Mouse (Mus musculus): ENCODE measurements around the gene Gorasp1.
A peak's percentile ranks its signal among the peaks of the same experiment; 100 is the strongest.

Gorasp1 gene

GRCm38 (mm10) chr9:119937005-119937773, at the start of gene Gorasp1, which contains the start of gene Ttc21a:
Gorasp1 (minus strand) TSS chr9:119937565.
Ttc21a (plus strand) TSS chr9:119937606.
- DNase-seq (ENCODE audit: low spot score), result peak; percentile 85

DNA sequence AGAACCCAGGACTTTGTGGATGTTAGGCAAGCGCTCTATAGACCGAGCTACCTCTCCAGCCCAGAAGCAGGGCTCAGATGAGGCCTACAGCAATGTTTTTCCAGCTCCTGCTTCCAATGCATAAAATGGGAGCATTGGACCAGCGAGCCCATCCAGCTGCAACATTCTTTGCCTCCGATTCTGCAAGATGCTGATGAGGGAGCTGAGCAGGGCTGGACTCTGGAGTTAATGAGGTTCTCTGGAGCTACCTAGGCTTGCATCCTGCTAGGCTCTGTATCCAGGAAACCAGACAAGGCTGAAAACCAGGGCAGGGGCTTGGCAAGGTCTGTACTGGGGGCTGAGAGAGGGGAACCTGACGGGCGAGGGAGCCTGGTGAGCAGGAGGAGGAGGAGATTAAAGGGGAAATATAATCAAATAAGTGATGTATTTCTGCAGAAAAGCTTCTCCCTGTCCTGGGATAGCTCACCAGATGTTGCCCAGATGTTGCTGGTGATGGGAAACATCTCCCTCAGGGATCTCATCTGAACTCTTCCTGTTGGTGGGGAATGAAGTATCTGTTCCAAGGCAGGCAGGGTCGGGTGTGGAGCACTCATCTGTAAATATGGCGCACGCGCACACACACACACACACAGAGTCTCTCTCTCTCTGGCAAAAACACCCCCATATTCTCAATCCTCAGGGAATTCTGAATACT, 48.7 kb upstream of the Gorasp1 start:
- DNase-seq (ENCODE audit: low spot score), result no peak

- DNase-seq (ENCODE audit: low spot score), result no peak
These were observed 47.2 kb upstream of the Gorasp1 start, which contains the start of gene Csrnp1 for GRCm38 (mm10) chr9:119984536-119985011. Csrnp1 (minus strand) TSS chr9:119984658.

- DNase-seq (ENCODE audit: low spot score), result peak; percentile 80
These were observed 46.5 kb upstream of the Gorasp1 start for GRCm38 (mm10) chr9:119983585-119984535.

DNA sequence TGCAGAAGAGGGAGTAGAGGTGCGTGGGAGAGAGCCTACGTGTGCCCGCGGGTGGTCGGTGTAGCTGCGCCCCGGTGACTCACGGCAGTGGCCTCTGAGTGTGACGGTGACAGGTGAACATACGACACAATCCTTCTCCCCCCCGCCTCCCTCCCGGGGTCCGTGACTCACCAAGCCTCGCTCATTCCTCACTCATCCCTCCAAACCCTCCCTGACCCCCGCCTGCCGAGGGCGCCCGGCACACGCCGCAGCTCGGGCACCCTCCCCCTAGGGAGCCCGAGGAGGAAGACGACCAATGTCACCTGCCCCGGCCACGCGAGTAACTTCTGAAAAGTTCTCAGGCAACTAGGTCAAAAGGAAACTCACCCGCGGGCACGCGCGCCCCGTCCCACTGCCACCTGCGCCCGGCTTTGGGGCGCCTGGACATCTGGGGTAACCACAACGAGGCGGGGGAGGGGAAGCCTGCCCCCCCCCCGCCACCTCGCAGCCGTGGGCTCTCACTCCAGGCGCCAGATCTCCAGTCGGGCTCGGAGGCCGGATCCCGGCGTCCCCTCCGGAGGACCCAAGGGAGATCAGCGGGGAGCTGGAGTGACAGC, 45.7 kb upstream of the Gorasp1 start:
- no peak for DNase-seq (ENCODE audit: low spot score)

DNA sequence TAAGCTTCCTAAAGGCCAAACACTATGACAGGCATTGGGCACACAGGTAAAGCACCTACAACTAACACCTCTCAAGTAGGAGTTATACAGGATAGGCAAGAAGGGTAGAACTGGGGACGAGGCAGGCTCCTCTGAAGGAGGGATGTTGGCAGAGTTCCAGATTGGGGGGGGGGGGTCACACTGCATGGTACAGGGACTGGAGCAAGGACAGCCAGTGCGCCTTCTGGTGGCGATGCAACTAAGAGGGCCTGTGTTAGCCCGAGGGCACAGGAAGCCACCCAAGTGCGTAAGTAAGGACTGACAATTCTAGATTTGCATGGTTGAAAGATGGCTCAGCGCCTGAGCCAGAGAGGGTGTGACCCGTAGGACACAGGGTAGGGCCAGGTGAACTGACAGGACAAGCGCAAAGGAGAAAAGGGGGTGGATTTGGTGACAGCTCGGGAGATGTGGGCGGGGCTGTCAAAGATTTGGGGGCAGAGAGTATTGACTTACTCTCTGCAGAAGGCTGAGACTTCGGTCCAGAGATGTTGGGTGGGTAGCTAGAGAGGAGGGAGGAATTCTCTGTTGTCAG, 45.0 kb upstream of the Gorasp1 start:
- no peak for DNase-seq (ENCODE audit: low spot score)

GRCm38 (mm10) chr9:119981183-119982179, 44.1 kb upstream of the Gorasp1 start:
- no peak for DNase-seq (ENCODE audit: low spot score)

DNA sequence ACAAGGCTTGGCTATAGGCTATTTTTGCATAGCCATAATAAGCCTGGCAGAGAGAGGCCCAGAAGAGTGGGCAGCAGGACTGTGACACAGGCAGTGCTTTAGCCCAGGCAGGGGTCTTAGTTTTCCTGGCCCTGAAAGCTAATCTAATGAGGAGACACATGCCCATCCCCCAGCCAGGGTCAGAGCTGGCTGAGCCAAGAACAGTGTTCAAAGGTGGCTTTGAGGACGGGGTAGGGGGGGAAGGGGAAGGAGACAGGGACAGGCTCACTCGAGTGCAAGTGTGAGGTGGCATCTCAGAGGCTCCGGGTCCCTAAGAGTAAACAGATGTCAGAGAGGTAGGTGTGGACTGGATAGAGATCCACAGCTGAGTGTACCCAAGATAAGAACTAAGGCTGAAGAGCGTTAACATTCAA, 43.4 kb upstream of the Gorasp1 start:
- no peak for DNase-seq (ENCODE audit: low spot score)

DNA sequence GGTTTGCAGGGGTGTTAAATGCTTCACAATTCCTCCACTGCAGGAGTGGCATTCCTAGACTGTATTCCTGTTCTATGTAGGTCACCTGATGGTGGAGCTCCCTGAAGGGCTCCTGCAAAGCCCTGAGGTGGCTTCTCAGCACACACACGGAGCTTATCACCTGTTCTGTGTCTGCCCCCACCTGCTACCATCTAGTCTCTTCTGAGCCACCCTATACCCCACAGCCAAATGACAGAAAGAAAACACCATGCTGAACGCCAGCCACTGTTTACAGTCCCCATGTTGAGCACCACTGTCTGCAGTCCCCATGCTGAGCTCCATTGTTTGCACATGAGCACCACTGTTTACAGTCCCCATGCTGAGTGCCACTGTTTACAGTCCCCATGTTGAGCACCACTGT, 42.4 kb upstream of the Gorasp1 start:
- DNase-seq (ENCODE audit: low spot score), result no peak

DNA sequence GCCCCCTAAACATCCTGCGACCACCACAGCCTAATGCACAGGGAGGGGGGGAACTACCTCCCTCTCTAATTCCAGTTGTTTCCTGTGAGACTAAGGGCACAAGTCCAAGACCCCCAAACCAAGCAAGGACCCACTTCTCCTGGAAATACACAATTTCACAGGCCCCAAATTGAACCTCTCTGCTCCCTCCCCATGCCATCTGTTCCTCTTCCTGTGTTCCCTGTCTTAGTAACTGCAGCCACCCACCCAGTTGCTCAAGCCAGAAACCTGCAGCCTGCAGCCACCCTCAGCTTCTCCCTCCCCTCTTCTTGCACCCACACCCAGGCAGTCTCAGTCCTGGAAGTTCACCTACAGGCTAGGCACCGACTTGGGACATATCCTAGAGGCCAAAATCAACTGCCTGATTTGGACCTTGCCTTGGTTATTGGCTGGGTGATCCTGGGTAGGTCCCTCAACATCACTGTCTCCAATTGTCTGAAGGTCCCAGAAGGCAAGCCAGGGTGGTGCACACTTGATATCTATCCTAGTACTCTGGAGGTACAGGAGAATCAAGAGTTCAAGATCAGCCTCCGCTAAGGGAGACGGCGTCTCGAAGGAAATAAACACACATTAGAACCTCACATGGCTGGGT, 41.6 kb upstream of the Gorasp1 start:
- DNase-seq (ENCODE audit: low spot score), result no peak

- DNase-seq (ENCODE audit: low spot score), result no peak
These were observed 40.9 kb upstream of the Gorasp1 start for GRCm38 (mm10) chr9:119978151-119978810.

GRCm38 (mm10) chr9:119977557-119978060, 40.2 kb upstream of the Gorasp1 start:
- DNase-seq (ENCODE audit: low spot score), result no peak

DNA sequence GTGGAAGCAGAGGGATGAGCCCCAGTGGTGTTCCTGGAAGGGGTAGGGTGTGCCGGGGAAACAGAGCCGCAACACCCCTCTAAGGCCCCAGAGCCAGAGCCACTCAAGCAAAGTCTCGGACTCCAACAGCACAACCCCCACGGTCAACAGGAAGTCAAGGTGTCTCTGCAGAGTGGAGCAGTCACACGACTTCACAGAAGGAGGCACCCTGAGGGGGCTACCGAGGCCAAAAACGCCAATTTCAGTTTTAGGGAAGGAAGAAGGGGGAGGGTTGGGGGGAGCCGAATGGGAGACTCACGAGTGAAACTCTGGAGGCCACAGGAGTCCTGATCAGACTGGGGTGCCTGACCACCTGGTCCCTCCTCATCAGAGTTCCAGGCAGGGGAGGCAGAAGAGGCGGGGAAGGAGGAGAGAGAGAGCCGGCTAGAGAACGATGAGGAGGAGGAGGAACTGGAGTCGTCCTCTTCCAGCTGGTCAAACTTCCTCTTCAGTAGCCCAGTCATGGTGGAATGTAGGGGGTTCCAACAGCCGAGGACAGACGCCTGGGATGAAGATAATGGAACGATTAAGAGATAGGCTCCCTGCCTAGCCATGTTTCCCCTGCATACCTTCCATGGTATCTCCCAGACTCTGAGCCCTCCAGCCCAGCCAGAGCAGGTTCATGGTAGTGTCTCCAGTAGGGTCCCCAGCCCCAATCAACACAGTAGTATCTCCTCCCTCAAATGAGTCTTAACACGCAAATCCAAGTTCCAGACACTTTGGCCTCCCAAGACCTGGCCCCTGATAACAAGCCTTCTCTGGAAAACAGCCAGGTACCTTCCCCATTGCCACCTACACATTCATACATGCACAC, 39.6 kb upstream of the Gorasp1 start:
- no peak for DNase-seq (ENCODE audit: low spot score)

GRCm38 (mm10) chr9:119975286-119975685, 37.9 kb upstream of the Gorasp1 start:
- no peak for DNase-seq (ENCODE audit: low spot score)

- DNase-seq (ENCODE audit: low spot score), result no peak
These were observed 37.2 kb upstream of the Gorasp1 start for GRCm38 (mm10) chr9:119974609-119975008.

DNA sequence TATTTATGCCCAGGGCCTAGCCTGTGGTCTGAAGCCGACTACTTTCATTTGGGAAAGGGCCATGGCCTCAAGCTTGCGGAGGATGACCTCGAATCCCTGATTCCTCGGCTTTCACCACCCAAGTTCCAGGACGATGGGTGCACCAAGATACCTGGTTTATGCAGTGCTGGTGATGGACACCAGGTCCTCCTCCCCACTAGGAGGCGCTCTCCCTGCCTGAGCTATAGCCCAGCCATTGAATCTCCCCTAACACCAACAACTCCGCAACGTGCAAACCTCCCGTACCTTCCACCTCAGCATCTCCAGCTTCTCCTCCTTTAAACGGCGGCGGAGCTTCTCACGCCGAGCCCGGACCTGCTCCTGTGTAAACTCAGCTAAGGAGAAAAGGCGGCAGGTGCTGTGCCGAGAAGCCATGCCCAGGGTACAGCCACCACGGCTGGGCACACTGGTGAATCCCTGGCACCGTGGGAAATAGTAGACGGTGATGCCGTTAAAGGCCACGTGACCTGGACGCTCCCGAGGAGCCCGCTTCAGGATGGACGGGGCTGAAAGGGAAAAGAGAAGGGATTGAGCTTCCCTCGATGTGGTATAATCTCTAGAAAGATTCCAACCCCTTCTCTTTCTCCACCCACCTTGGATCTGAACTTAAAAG, 36.6 kb upstream of the Gorasp1 start:
- DNase-seq (ENCODE audit: low spot score), result no peak

GRCm38 (mm10) chr9:119973281-119973680, 35.9 kb upstream of the Gorasp1 start:
- no peak for DNase-seq (ENCODE audit: low spot score)
